Mouse (Mus musculus) liver, embryonic 11.5 days (tissue): Measurements from ENCODE around the gene Apoa2. TPM values are rescaled to one million over a fixed set of nuclear protein-coding genes. Genes with fewer than 3 reads are reported as not detected.

ENCODE experiments used
- ATAC-seq: fragments of 200-750 bp; cut with Nextera tagmentation; replicated peaks from 2 replicates; pipeline ENCODE4 v1.8.0; 2017; ENCODE audit warnings: moderate number of reproducible peaks, mild to moderate bottlenecking, moderate TSS enrichment, moderate library complexity; ENCODE audit not compliant: low FRiP score
- DNase-seq: peaks from one replicate; pipeline ENCODE4 v3.0.0-alpha.2; 2017; ENCODE audit warnings: low spot score
- H3K27ac ChIP-seq: fragments of 300-500 bp; sonication (generic); 2 replicates; pipeline ENCODE4 v1.5.1; 2014; ENCODE audit warnings: mild to moderate bottlenecking, low read depth, low read length, control low read depth
- H3K27me3 ChIP-seq: fragments of 300-500 bp; sonication (generic); replicated peaks from 2 replicates; pipeline ENCODE4 v1.6.1; 2014; ENCODE audit warnings: low read length, mixed read lengths; ENCODE audit not compliant: control insufficient read depth, insufficient read depth
- H3K36me3 ChIP-seq: fragments of 300-500 bp; sonication (generic); 2 replicates; pipeline ENCODE4 v1.6.1; 2014; ENCODE audit warnings: mild to moderate bottlenecking, low read length, moderate library complexity, mixed read lengths; ENCODE audit not compliant: control insufficient read depth, insufficient read depth
- H3K4me1 ChIP-seq: fragments of 300-500 bp; sonication (generic); replicated peaks from 2 replicates; pipeline ENCODE4 v1.6.1; 2014; ENCODE audit warnings: low read length, mixed read lengths; ENCODE audit not compliant: control insufficient read depth, insufficient read depth
- H3K4me2 ChIP-seq: fragments of 300-500 bp; sonication (generic); 2 replicates; pipeline ENCODE4 v1.6.1; 2014; ENCODE audit warnings: mild to moderate bottlenecking, control low read depth, moderate library complexity
- H3K4me3 ChIP-seq: fragments of 300-500 bp; sonication (generic); 2 replicates; pipeline ENCODE4 v1.5.1; 2014; ENCODE audit warnings: low read depth, low read length, control low read depth
- H3K9ac ChIP-seq: fragments of 300-500 bp; sonication (generic); 2 replicates; pipeline ENCODE4 v1.6.1; 2014; ENCODE audit warnings: low read depth, low read length, control low read depth
- H3K9me3 ChIP-seq: fragments of 300-500 bp; sonication (generic); 2 replicates; pipeline ENCODE4 v1.6.1; 2016; ENCODE audit warnings: low read length, inconsistent platforms, mixed read lengths; ENCODE audit not compliant: control insufficient read depth
- WGBS: fragments of 180-500 bp; shearing (Covaris S2); extraction: QIAGEN DNeasy Blood & Tissue Kit; methylation state at CpG from one replicate; pipeline ENCODE4 v1.1.7; 2014; 5-methylcytosine and 5-hydroxymethylcytosine counted together
- polyA plus RNA-seq: library from polyadenylated mRNA; unstranded; fragments of >200 nt; fragmentation: Nextera tagmentation; extraction: Ambion mirVana; gene quantifications from 2 replicates; pipeline ENCODE4 v1.2.1, GENCODE M21; 2014

Apoa2 gene
- polyA plus RNA-seq, 1 experiment from 2014 or later: 2,339 TPM

GRCm38 (mm10) chr1:171248386-171249226, 23.8 kb downstream of the Apoa2 start:
- Histone ChIP-seq H3K9ac (no peak overlapping the region), H3K27me3 (peaks cover 12% of the 10 kb centered on the region), H3K36me3 (peaks cover 4% of the 10 kb centered on the region; the same call in 1 of the 2 replicates), H3K9me3 (no peaks in the 10 kb centered on the region), H3K27ac (peak overlapping the region; percentile 78), H3K4me3 (no peak overlapping the region), H3K4me1 (peaks cover 34% of the 10 kb centered on the region), H3K4me2 (peak overlapping the region; percentile 92; the same call in 1 of the 2 replicates)
- DNase-seq (no peak), ATAC-seq (no peak)
- 33% methylated on average over 3 of the region's 3 CpGs for WGBS

- Histone ChIP-seq H3K36me3 (0 out of 2 replicates have a peak, but pooled peaks cover 3% of the 10 kb centered on the region), H3K9me3 (no peaks in the 10 kb centered on the region), H3K4me1 (peaks cover 34% of the 10 kb centered on the region), H3K9ac (0 out of 2 replicates have a peak within 1 kb of the TSS, but pooled peaks have one; percentile 1), H3K27me3 (peaks cover 12% of the 10 kb centered on the region), H3K27ac (0 out of 2 replicates have a peak within 1 kb of the TSS, but pooled peaks have one; percentile 2), H3K4me2 (peak within 1 kb of the TSS; percentile 49), H3K4me3 (peak within 1 kb of the TSS; percentile 19)
- DNase-seq (no peak), ATAC-seq (no peak)
- 35% methylated on average over 5 of the region's 5 CpGs for WGBS
Measured at GRCm38 (mm10) chr1:171249913-171250600, 25.2 kb downstream of the Apoa2 start, which contains the start of gene Adamts4. Gene Adamts4 (plus strand): TSS chr1:171250421.

GRCm38 (mm10) chr1:171250680-171251593, 26.1 kb downstream of the Apoa2 start, which contains the start of gene Ndufs2:
Gene Ndufs2 (minus strand): TSS chr1:171251388.
- DNase-seq (no peak), ATAC-seq (no peak)
- peak within 1 kb of the TSS; percentile 19 for H3K4me3 ChIP-seq
- H3K27me3 ChIP-seq: peaks cover 12% of the 10 kb centered on the region
- H3K4me2 ChIP-seq: peak within 1 kb of the TSS; percentile 49
- H3K36me3 ChIP-seq: no peaks in the 10 kb centered on the region
- H3K9me3 ChIP-seq: no peaks in the 10 kb centered on the region
- peaks cover 27% of the 10 kb centered on the region for H3K4me1 ChIP-seq
- 28% methylated on average over 26 of the region's 26 CpGs for WGBS
- no peak within 1 kb of the TSS; the same call in 1 of the 2 replicates for H3K27ac ChIP-seq
- peak within 1 kb of the TSS; percentile 1; the same call in 1 of the 2 replicates for H3K9ac ChIP-seq

- Histone ChIP-seq H3K27me3 (peaks cover 12% of the 10 kb centered on the region), H3K27ac (no peak overlapping the region; the same call in 1 of the 2 replicates), H3K9ac (peak overlapping the region; percentile 1; the same call in 1 of the 2 replicates), H3K36me3 (no peaks in the 10 kb centered on the region), H3K4me3 (peak overlapping the region; percentile 19; the same call in 1 of the 2 replicates), H3K4me2 (peak overlapping the region; percentile 49), H3K4me1 (peaks cover 23% of the 10 kb centered on the region), H3K9me3 (no peaks in the 10 kb centered on the region)
- WGBS: 20% methylated on average over 13 of the region's 13 CpGs
- DNase-seq: no peak
- ATAC-seq: no peak
Measured at GRCm38 (mm10) chr1:171251594-171252324, 26.9 kb downstream of the Apoa2 start.

- Histone ChIP-seq H3K27ac (no peak overlapping the region; the same call in 1 of the 2 replicates), H3K9me3 (no peaks in the 10 kb centered on the region), H3K9ac (no peak overlapping the region), H3K36me3 (no peaks in the 10 kb centered on the region), H3K27me3 (peaks cover 12% of the 10 kb centered on the region), H3K4me2 (peak overlapping the region; percentile 4; the same call in 1 of the 2 replicates), H3K4me3 (no peak overlapping the region), H3K4me1 (peaks cover 22% of the 10 kb centered on the region)
- DNase-seq: no peak
- ATAC-seq: no peak
- 62% methylated on average over 17 of the region's 17 CpGs for WGBS
Measured at GRCm38 (mm10) chr1:171252415-171252814, 27.6 kb downstream of the Apoa2 start.

- Histone ChIP-seq H3K27ac (no peak overlapping the region), H3K4me2 (no peak overlapping the region), H3K27me3 (peaks cover 12% of the 10 kb centered on the region), H3K4me1 (peaks cover 5% of the 10 kb centered on the region; the same call in 1 of the 2 replicates), H3K4me3 (no peak overlapping the region), H3K9me3 (no peaks in the 10 kb centered on the region), H3K36me3 (no peaks in the 10 kb centered on the region), H3K9ac (no peak overlapping the region)
- DNase-seq (no peak), ATAC-seq (no peak)
- 86% methylated on average over 24 of the region's 24 CpGs for WGBS
Measured at GRCm38 (mm10) chr1:171256095-171256818, 31.4 kb downstream of the Apoa2 start.

GRCm38 (mm10) chr1:171256937-171257548, 32.2 kb downstream of the Apoa2 start:
- Histone ChIP-seq H3K27ac (no peak overlapping the region), H3K4me1 (no peaks in the 10 kb centered on the region; the same call in 1 of the 2 replicates), H3K4me2 (no peak overlapping the region), H3K27me3 (peaks cover 11% of the 10 kb centered on the region; the same call in 1 of the 2 replicates), H3K9me3 (no peaks in the 10 kb centered on the region), H3K36me3 (no peaks in the 10 kb centered on the region), H3K9ac (no peak overlapping the region), H3K4me3 (no peak overlapping the region)
- WGBS: 64% methylated on average over 15 of the region's 15 CpGs
- ATAC-seq: no peak
- no peak for DNase-seq
